Mouse (Mus musculus): ENCODE data around the gene Cdh26.

Gene Cdh26

GRCm38 (mm10) chr2:178430231-178430630 is at the start of gene Cdh26:
Gene Cdh26, plus strand, starts transcription at chr2:178430531.
- no peak for DNase-seq (ENCODE audit: low spot score in 2 of 2)

GRCm38 (mm10) chr2:178407053-178407815 is 23.1 kb upstream of the Cdh26 start, which contains the start of gene Sycp2:
Gene Sycp2, minus strand, starts transcription at chr2:178407685.
- DNase-seq (ENCODE audit: low spot score in 2 of 2): no peak

DNA sequence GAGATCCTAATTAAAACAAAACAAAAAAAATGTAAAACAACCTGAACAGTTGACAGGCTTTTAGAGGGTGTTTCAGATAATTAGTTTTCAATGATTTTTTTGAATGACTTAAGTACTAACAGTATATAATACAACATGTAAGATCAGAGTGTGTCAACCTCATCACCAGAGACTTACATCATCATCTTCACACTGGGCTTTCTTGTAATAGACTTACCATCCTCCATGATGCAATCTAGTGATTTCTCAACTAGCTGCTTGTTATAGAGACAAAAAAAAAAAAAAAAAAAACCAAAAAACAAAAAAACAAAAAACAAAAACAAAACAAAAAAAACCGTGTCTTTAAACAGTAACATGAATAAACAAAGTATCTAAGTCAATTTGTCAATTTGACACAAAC is 21.3 kb upstream of the Cdh26 start:
- DNase-seq (ENCODE audit: low spot score in 2 of 2): no peak

DNA sequence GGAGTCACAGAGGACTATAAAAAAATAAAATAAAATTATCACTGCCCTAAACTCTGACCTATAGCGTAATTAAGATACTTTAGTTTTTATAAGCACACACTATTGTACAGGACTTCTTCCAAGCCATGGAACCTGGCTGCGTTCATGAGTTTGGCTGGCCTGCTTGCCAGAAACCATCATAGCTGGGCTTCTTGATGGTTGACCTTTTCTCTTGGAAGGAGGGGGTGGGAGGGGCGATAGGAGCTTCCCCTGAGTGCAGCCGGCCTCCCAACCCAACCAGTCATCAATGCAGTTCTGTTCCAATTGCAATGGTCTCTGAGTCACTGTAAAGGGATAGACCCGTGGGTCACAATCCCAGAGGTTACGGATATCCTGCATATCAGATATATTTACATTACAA is 20.0 kb upstream of the Cdh26 start:
- no peak for DNase-seq (ENCODE audit: low spot score in 2 of 2)

DNA sequence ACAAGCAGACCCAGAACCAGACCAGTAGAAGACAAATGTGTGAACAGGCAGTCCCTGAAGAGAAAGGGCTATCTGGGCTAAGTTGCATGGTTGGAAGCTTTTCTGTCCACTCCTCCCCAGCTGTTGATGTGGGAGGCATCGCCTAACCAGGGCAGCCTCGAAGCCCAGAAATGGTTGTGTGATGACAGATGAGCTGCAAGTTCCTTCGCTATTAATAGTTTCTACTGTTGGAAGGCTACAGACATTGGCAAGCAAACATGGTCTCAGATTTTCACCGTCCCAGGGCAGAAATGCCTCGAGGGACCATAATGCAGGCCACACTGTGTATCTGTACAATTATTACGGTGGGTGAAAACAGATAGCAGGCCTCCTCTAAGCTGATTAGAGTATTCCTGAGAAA is 17.7 kb upstream of the Cdh26 start:
- DNase-seq (ENCODE audit: low spot score in 2 of 2): peak; percentile 51 to 55

- peak in 1 of 2 experiments; percentile 26 for DNase-seq (ENCODE audit: low spot score in 2 of 2)
Measured at GRCm38 (mm10) chr2:178413081-178413480, 17.2 kb upstream of the Cdh26 start.

- peak; percentile 47 to 68 for DNase-seq (ENCODE audit: low spot score in 2 of 2)
Measured at GRCm38 (mm10) chr2:178413481-178414260, 16.7 kb upstream of the Cdh26 start.

GRCm38 (mm10) chr2:178414261-178415149 is 15.8 kb upstream of the Cdh26 start, which contains the start of the genes Ppp1r3d and Fam217b:
Gene Ppp1r3d, minus strand, starts transcription at chr2:178414472.
Gene Fam217b, plus strand, starts transcription at chr2:178414524.
- DNase-seq (ENCODE audit: low spot score in 2 of 2): peak; percentile 54 to 77

GRCm38 (mm10) chr2:178415150-178415448 is 15.2 kb upstream of the Cdh26 start:
- DNase-seq (ENCODE audit: low spot score in 2 of 2): no peak

DNA sequence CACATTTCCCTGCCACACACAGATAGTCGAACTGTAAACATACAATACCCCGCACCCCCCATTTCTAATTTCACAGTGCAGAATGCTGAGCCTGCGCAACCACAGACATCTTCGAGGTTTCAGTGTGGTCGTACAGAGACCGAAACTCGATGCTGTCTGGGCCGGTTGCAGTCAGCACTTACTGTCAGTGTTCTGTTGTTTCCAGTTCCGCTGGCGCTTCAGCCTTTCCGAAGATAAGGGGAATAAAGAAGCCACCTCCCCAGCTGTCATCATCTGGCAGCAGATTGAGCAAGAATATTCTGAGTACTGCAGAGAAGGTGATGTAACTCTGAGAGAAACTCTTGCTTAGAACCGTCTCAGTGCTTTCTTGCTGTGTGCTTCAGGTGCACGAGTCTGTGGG is 13.9 kb upstream of the Cdh26 start:
- peak in 1 of 2 experiments; percentile 16 for DNase-seq (ENCODE audit: low spot score in 2 of 2)

DNA sequence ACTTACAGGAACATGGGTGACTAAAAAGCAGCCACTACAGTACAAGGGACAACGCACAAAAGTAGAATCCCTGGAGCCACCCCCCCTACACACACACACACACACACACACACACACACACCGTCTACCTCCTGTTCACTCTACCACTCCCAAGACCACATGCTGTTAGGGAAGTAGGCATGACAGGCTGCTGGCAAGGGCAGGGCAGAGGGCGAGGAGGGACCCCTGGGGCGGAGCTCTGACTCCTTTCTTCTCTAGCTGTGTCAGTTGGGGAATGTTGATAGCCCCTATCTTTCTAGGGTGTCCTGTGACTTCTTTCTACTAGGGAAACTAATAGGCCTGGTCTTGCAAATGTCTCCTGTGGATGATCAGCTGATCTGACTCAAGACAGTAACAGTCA is 13.4 kb upstream of the Cdh26 start:
- DNase-seq (ENCODE audit: low spot score in 2 of 2): peak in 1 of 2 experiments; percentile 2

DNA sequence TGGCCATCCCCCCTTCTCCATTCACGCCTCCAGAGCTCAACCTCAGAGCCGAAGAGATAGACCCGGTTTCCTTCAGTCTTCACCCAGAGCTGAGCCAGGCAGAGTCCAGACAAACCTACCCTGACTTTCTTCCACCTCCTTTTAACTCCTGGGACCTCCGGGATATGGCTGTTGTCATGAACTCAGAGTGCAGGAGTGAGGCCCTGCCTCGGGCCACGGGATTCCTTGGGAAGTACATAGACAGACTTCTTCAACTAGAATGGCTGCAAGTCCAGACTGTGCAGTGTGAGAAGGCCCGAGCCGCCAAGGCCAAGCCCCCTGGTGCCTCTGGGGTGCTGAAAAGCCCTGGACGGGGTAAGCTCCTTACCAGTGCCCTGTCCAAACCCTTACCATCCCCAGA is 9.8 kb upstream of the Cdh26 start:
- DNase-seq (ENCODE audit: low spot score in 2 of 2): peak; percentile 1

- DNase-seq (ENCODE audit: low spot score in 2 of 2): peak; percentile 7 to 13
Measured at GRCm38 (mm10) chr2:178421603-178422002, 8.7 kb upstream of the Cdh26 start.

- DNase-seq (ENCODE audit: low spot score in 2 of 2): no peak
Measured at GRCm38 (mm10) chr2:178422186-178422585, 8.1 kb upstream of the Cdh26 start.

- peak in 1 of 2 experiments; percentile 0 for DNase-seq (ENCODE audit: low spot score in 2 of 2)
Measured at GRCm38 (mm10) chr2:178423223-178423622, 7.1 kb upstream of the Cdh26 start.

GRCm38 (mm10) chr2:178426229-178426628 is 4.1 kb upstream of the Cdh26 start:
- DNase-seq (ENCODE audit: low spot score in 2 of 2): peak; percentile 50 to 51

- DNase-seq (ENCODE audit: low spot score in 2 of 2): no peak
Measured at GRCm38 (mm10) chr2:178427181-178427580, 3.1 kb upstream of the Cdh26 start.

DNA sequence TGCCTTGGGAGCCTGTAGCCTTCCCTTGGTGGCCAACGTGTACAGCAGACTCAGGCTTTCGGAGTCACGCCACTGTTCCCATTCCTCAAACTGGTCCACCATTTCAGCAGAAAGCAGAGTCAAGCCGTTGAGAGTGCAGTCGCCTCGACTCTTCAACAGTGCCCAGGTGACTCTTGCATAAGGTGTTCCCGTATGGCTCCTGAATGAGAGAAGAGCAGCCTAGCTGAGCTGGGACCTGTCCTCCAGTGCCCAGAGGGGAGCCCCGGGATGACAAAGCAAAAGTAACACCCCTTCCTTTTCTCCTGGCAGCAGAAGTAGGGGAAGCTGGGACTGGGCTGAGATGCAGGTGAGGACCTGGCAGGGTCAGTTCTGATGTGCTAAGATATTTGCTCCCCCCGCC is 2.1 kb upstream of the Cdh26 start:
- DNase-seq (ENCODE audit: low spot score in 2 of 2): no peak

DNA sequence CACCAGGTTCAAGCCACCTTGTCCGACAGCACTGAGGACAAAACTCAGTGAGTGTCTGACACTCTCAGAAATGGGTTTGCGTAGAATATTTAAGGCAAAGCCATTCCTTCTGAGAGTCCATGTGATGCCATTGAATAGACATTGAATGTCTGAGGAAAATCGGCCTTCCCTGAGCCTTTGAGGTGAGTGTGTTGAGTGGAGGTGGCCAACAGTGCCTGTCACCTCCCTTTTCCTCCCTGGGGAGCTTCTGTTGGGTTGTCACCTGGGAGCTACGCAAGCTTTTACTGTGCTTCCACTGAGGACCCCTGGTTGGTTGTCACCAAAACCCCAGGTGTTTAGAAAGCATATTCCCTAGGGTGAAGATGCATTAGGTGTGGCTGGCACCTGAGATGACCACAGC is 1.7 kb upstream of the Cdh26 start:
- DNase-seq (ENCODE audit: low spot score in 2 of 2): no peak

DNA sequence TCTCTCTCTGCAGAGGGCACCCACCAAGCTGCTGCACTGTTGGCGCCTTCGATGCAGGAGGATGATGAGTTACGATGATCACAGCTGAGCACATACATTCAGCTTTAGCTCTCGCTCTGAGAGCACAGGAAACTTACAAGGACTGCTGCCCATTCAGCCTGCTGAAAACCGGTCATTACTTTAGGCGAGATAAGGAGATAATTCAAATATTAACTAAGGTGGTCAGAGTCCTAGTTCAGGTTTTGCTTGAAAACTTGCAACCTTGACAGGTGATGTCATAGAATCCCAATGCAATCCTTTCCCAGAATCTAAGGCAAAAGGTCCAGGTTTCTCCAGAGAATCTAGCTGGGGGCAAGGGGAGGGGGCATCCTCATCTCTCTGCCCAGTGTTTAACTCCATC is 905 bp upstream of the Cdh26 start:
- no peak for DNase-seq (ENCODE audit: low spot score in 2 of 2)

- no peak for DNase-seq (ENCODE audit: low spot score in 2 of 2)
Measured at GRCm38 (mm10) chr2:178433495-178433894, 3.2 kb downstream of the Cdh26 start.

GRCm38 (mm10) chr2:178433903-178434302 is 3.6 kb downstream of the Cdh26 start:
- DNase-seq (ENCODE audit: low spot score in 2 of 2): no peak

All from right cerebral cortex, adult 2 months (tissue).